Mouse (Mus musculus) thymus, adult 2 months (tissue): Measurements from ENCODE around the gene Aars. TPM values are rescaled to one million over a fixed set of nuclear protein-coding genes. Genes with fewer than 3 reads are reported as not detected.
A peak's percentile ranks its signal among the peaks of the same experiment; 100 is the strongest.
"Not testable (repeated sequence)": the region's sequence is repeated elsewhere in the genome, so short reads cannot be mapped to it uniquely, and the experiment has no call there.

Source experiments
- DNase-seq: peaks from one replicate; pipeline ENCODE4 v3.0.0; 2021
- H3K27ac ChIP-seq: fragments of 200-500 bp; 2 replicates; pipeline ENCODE4 v1.5.1; 2012; ENCODE audit warnings: low read length, control low read depth; ENCODE audit not compliant: control insufficient read depth, insufficient read depth
- H3K27me3 ChIP-seq: fragments of 200-500 bp; 2 replicates; pipeline ENCODE4 v1.6.1; 2012; ENCODE audit warnings: mild to moderate bottlenecking, low read length, moderate library complexity, mixed read lengths; ENCODE audit not compliant: control insufficient read depth, insufficient read depth
- H3K36me3 ChIP-seq: fragments of 200-500 bp; 2 replicates; pipeline ENCODE4 v1.6.1; 2012; ENCODE audit warnings: mild to moderate bottlenecking, low read length, moderate library complexity; ENCODE audit not compliant: control insufficient read depth, insufficient read depth
- H3K4me1 ChIP-seq: fragments of 200-500 bp; replicated peaks from 2 replicates; pipeline ENCODE4 v1.6.1; 2012; ENCODE audit warnings: low read length; ENCODE audit not compliant: control insufficient read depth, insufficient read depth
- H3K4me3 ChIP-seq: fragments of 200-500 bp; 2 replicates; pipeline ENCODE4 v1.5.1; 2012; ENCODE audit warnings: mild to moderate bottlenecking, low read length, control low read depth, moderate library complexity; ENCODE audit not compliant: control insufficient read depth, insufficient read depth
- CTCF ChIP-seq: fragments of 200-500 bp; IDR thresholded peaks from 2 replicates; pipeline ENCODE4 v1.5.1; 2012; ENCODE audit warnings: mild to moderate bottlenecking, control low read depth, low read length, moderate library complexity, borderline replicate concordance; ENCODE audit not compliant: control insufficient read depth, poor library complexity, insufficient read depth; ENCODE audit errors: extremely low read depth
- POLR2A ChIP-seq: fragments of 200-500 bp; IDR thresholded peaks from 2 replicates; pipeline ENCODE4 v1.6.1; 2012; ENCODE audit warnings: mild to moderate bottlenecking, low read length, control low read depth, moderate library complexity; ENCODE audit not compliant: control insufficient read depth, poor library complexity, insufficient read depth; ENCODE audit errors: extremely low read depth
- WGBS: fragments of 180-500 bp; shearing (Covaris S2); methylation state at CpG from one replicate; pipeline ENCODE4 v1.1.7; 2018; 5-methylcytosine and 5-hydroxymethylcytosine counted together
- polyA plus RNA-seq: library from polyadenylated mRNA; depleted of rRNA; stranded (reverse); fragments of >200 nt; gene quantifications from 2 replicates; pipeline ENCODE4 v1.2.3, GENCODE M21; 2012; rRNA removed

Gene Aars
- polyA plus RNA-seq, 1 experiment = 27.4 TPM

DNA sequence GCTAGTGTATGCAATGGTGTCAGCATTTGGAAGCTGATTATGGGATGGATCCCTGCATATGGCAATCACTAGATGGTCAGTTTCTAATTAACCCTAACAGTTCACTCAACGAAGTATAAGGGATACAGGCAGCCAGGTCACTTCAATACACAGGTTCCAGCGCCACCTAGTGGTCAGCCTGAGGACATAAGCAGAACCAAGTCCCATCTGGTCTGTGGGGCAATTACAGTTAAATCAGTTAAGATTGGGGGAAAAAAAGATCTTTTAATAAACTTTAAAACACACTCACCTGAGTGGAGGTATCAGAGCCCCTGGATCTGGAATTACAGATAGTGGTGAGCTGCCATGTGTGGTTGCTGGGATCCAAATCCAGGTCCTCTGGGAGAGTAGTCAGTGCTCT lies 57.2 kb downstream of the Aars start:
- H3K4me3 ChIP-seq = no peak overlapping the region
- H3K27me3 ChIP-seq = no peaks in the 10 kb centered on the region
- no peak for TF ChIP-seq CTCF
- TF ChIP-seq POLR2A = no peak
- DNase-seq = peak; percentile 78
- H3K27ac ChIP-seq = no peak overlapping the region
- no peaks in the 10 kb centered on the region for H3K36me3 ChIP-seq
- H3K4me1 ChIP-seq = peaks cover 2% of the 10 kb centered on the region; the same call in 1 of the 2 replicates
- 1% methylated on average over 2 of the region's 2 CpGs for WGBS

DNA sequence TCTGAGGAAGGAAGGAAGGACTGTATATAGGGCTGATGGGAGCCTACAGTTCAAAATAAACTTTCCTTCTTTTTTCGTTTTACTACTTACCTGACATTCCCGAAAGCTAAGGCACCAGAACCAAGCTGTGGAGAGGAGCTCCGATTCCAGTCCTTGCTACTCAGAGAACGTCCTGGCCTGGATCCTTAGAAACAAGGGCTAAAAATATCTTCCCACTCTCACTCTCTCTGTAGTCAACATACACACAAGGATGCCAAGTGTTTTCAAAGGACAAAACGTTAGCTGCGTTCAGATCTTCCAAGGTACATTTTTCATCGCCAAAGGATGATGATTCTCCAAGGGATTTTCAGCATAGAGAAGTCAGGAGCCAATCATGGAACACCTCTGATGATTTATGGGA lies 58.8 kb downstream of the Aars start:
- 85% methylated on average over 7 of the region's 7 CpGs for WGBS
- no peaks in the 10 kb centered on the region for H3K27me3 ChIP-seq

DNA sequence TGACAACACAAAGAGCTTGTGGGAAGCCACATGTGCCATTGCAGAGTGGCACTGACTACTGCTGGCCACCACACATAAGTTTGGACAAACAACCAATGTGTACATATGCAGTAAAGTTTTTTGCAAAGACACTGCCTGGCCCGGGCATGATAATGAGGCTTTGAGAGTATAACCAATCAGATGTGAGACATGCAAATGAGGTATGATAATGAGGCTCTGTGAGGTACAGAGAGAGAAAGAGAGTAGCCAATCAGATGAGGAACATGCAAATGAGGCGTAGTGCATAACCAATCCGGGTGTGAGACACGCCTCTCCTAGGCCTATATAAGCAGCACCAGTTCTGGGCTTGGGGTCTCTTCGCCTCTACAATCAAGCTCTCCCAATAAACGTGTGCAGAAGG lies 59.4 kb downstream of the Aars start, which contains the start of gene Clec18a:
Gene Clec18a, minus strand, starts transcription at position 101 of the 400 bp plus-strand sequence.
- not testable (repeated sequence) for H3K4me3 ChIP-seq, H3K36me3 ChIP-seq, H3K27me3 ChIP-seq, H3K27ac ChIP-seq, H3K4me1 ChIP-seq, DNase-seq
- WGBS = 91% methylated on average over 6 of the region's 6 CpGs

More for the DNA sequence above, 58.8 kb downstream of the Aars start:
- DNase-seq = no peak
- no peak for TF ChIP-seq CTCF
- TF ChIP-seq POLR2A = no peak
- Histone ChIP-seq H3K27ac (no peak overlapping the region), H3K36me3 (no peaks in the 10 kb centered on the region), H3K4me1 (peaks cover 8% of the 10 kb centered on the region), H3K4me3 (no peak overlapping the region)

DNA sequence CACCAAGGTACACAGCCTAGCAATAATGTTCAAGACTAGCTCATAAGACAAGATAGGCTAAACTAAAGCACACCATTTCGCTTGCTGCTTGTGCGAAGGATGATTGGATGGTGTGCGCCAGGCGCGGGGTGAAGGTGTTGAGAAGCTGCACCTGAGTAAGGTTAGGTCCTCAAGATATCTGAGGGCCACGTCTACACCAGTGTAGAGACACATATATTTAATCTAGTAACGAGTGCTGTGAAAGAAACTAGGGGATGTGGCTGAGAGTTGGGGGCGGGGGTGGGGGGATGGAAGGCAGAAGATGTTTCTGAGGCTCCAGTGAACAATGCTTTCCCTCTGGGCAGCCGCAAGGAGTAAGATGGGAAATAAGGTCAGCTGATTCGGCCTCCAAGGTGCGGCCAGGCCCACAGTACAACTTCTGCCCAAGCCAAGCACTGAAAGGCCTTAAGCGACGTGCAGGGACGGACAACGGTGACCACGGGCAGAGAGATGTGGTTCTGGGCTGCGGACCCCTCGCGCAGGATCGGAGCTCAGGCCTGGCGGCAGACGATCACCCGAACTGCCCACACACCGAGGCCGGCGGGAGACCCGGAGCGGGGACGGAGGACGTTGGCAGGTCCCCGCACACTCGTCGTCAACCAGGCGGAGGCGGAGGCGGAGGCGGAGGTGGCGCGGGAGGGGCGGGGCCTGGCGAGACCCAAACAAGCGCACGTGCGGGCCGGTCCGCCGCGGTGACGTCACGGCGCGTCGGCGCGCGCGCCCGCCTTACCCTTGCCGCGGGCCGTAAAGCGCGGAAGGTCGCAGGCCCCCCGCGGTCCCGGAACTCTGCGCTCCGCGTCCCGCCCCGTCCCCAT lies 61.1 kb downstream of the Aars start, which contains the start of gene Pdpr:
Gene Pdpr, plus strand, starts transcription at position 766 of the 854 bp plus-strand sequence.
- peak; percentile 93 for DNase-seq
- Histone ChIP-seq H3K4me3 (peak within 1 kb of the TSS; percentile 78), H3K4me1 (peaks cover 8% of the 10 kb centered on the region), H3K27me3 (no peaks in the 10 kb centered on the region), H3K36me3 (no peaks in the 10 kb centered on the region), H3K27ac (no peak within 1 kb of the TSS)
- WGBS = 8% methylated on average over 61 of the region's 72 CpGs
- TF ChIP-seq CTCF (no peak), POLR2A (no peak)

DNA sequence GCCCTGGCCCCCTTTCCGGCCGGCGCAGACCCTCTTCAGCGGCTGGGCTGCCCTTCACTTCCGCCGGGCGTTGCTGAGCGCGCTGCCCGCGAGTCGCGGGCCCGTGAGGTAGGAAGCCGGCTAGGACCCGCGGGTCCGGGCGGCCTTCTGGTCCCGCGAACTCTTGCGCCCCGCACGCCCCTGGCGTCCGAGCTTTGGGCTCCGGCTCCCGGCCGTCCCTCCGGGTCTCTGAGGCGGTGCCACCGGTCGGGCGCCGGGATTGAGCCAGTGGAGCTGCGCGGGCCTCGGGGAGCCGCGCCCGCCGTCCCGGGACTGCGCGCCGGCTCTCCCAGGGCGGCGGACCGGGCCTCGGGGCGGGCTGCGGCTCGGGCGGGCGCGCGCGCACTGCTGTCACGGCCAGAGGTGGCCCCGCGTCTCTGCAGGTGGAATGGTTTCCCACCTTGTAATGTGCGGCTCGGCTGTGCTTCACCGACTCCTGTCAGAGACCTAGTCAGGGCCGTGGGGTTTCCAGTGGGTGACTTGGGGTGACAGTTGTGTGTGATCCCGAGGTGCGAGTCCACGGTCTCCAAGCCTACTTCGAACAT lies 61.9 kb downstream of the Aars start:
- under 1% methylated on average over 58 of the region's 69 CpGs for WGBS
- H3K4me1 ChIP-seq, H3K36me3 ChIP-seq, H3K27me3 ChIP-seq, H3K27ac ChIP-seq: not testable (repeated sequence)
- peak; percentile 33 for DNase-seq
- H3K4me3 ChIP-seq = peak overlapping the region; percentile 51

Other genes with a start within 250 kb of the Aars start
- 23.2 and 29.3 TPM in 2 replicates for gene Il34, start 227.2 kb upstream of the Aars start, polyA plus RNA-seq
- 34.0 and 38.3 TPM in 2 replicates for gene Cog4, start 186.5 kb upstream of the Aars start, polyA plus RNA-seq
- 78.5 and 82.0 TPM in 2 replicates for gene Sf3b3, start 186.4 kb upstream of the Aars start, polyA plus RNA-seq
- gene Fuk, start 130.7 kb upstream of the Aars start, polyA plus RNA-seq = 22.1 and 22.4 TPM in 2 replicates
- gene St3gal2, start 113.2 kb upstream of the Aars start, polyA plus RNA-seq = 21.7 and 22.1 TPM in 2 replicates
- 48.4 and 51.2 TPM in 2 replicates for gene Ddx19a, start 35.3 kb upstream of the Aars start, polyA plus RNA-seq
- gene Ddx19b, start 1.4 kb upstream of the Aars start, polyA plus RNA-seq = 7.1 and 7.4 TPM in 2 replicates
- 38.7 and 68.8 TPM in 2 replicates for gene Exosc6, start 23.2 kb downstream of the Aars start, polyA plus RNA-seq
- 0.04 and 0.11 TPM in 2 replicates for gene Clec18a, start 59.3 kb downstream of the Aars start, polyA plus RNA-seq
- 19.8 and 24.3 TPM in 2 replicates for gene Pdpr, start 61.5 kb downstream of the Aars start, polyA plus RNA-seq
- 44.9 and 45.3 TPM in 2 replicates for gene Glg1, start 226.1 kb downstream of the Aars start, polyA plus RNA-seq